Mouse (Mus musculus) MEL (cell line): ENCODE measurements at regions not wholly inside any gene's neighbourhood (a gene's known extent, or its start where the extent isn't known, plus 50 kb on each side); places are given as distances from the start of the nearest gene placed in this dataset.

Experiments used
- BHLHE40 ChIP-seq: IDR thresholded peaks from 2 replicates; pipeline ENCODE4 v1.6.1; 2012; ENCODE audit warnings: low read depth, mild to moderate bottlenecking, inconsistent platforms, low read length, improper control_type of control experiment, borderline replicate concordance
- CHD1 ChIP-seq: IDR thresholded peaks from 2 replicates; pipeline ENCODE4 v1.6.1; 2012; ENCODE audit warnings: low read depth, mild to moderate bottlenecking, inconsistent platforms, low read length, improper control_type of control experiment
- CTCF ChIP-seq, 3 experiments: IDR thresholded peaks in 2 of 3; conservative IDR thresholded peaks in 1 of 3; 2 replicates each; pipeline ENCODE4 v1.5.1; 2011 to 2012; ENCODE audit warnings: low read length in 3 of 3, low read depth in 2 of 3, mild to moderate bottlenecking in 2 of 3, improper control_type of control experiment in 1 of 3, inconsistent platforms in 1 of 3, mixed read lengths in 1 of 3, moderate library complexity in 1 of 3; ENCODE audit not compliant: control insufficient read depth in 1 of 3, insufficient read depth in 1 of 3, poor library complexity in 1 of 3, severe bottlenecking in 1 of 3
- EP300 ChIP-seq, 2 experiments: IDR thresholded peaks; 2 replicates each; pipeline ENCODE4 v1.6.1; 2011; ENCODE audit warnings: improper control_type of control experiment in 2 of 2, low read length in 2 of 2, low read depth in 1 of 2, mild to moderate bottlenecking in 1 of 2
- MAFK ChIP-seq: IDR thresholded peaks from 2 replicates; pipeline ENCODE4 v1.6.1; 2011; ENCODE audit warnings: low read depth, mild to moderate bottlenecking, low read length, improper control_type of control experiment, borderline replicate concordance
- POLR2A ChIP-seq, 2 experiments: IDR thresholded peaks; 2 replicates each; pipeline ENCODE4 v1.6.1; 2011 to 2012; ENCODE audit warnings: low read length in 2 of 2, mild to moderate bottlenecking in 2 of 2, control low read depth in 1 of 2, improper control_type of control experiment in 1 of 2, low read depth in 1 of 2, moderate library complexity in 1 of 2; ENCODE audit not compliant: control insufficient read depth in 1 of 2, insufficient read depth in 1 of 2, poor library complexity in 1 of 2
- ZKSCAN1 ChIP-seq: IDR thresholded peaks from 2 replicates; pipeline ENCODE4 v1.6.1; 2012; ENCODE audit warnings: low read depth, mild to moderate bottlenecking, inconsistent platforms, low read length, improper control_type of control experiment, moderate library complexity

DNA sequence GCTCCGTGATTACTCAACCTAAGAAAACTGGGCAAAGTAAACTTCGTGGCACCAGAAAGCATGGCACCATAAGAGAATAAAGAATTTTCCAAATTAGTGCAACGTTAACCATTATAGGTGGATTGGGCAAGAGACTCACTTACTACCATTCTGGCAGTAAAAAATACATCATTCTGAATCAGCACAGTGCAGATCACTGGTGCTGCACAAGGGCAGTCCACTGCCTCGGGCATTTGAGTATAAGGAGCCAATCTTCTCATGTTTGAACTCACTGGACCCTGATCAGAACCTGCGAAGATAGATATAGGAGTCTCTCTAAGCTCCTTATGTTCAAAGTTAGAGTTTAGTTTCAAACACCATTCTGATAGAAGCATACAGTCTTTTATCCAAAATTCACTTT lies 747.7 kb upstream of the Fbxo33 start:
- no peak for TF ChIP-seq ZKSCAN1
- TF ChIP-seq CTCF (IDR thresholded peaks at IDR 0.05 in 2 of 3, conservative IDR thresholded peaks at IDR 0.05 in 1 of 3; ENCODE audit: control insufficient read depth in 1 of 3, insufficient read depth in 1 of 3, low read depth in 2 of 3, low read length in 3 of 3, poor library complexity in 1 of 3, severe bottlenecking in 1 of 3), result no peak
- no peak for TF ChIP-seq POLR2A (IDR thresholded peaks at IDR 0.05; ENCODE audit: control insufficient read depth in 1 of 2, insufficient read depth in 1 of 2, low read depth in 1 of 2, low read length in 2 of 2, poor library complexity in 1 of 2)
- TF ChIP-seq BHLHE40, result no peak
- no peak for TF ChIP-seq EP300 (IDR thresholded peaks at IDR 0.05; ENCODE audit: low read depth in 1 of 2, low read length in 2 of 2)
- TF ChIP-seq CHD1, result no peak
- TF ChIP-seq MAFK, result no peak
